Mouse (Mus musculus) bone marrow macrophage, adult 2 months (primary cell): Measurements from ENCODE around the gene Slc9a3.

Experiments
- CTCF ChIP-seq: IDR thresholded peaks from 2 replicates; pipeline ENCODE4 v1.5.1; 2012; ENCODE audit warnings: low read depth, mild to moderate bottlenecking, low read length, moderate library complexity
- POLR2A ChIP-seq: IDR thresholded peaks from 2 replicates; pipeline ENCODE4 v1.6.1; 2012; ENCODE audit warnings: mild to moderate bottlenecking, low read depth, low read length, borderline replicate concordance

GRCm38 (mm10) chr13:74113626-74114191 lies 7.5 kb upstream of the Slc9a3 start:
- TF ChIP-seq POLR2A: no peak
- TF ChIP-seq CTCF: no peak
